Mouse (Mus musculus): Measurements from ENCODE around the gene Svip.

- TF ChIP-seq CTCF (IDR thresholded peaks at IDR 0.05; ENCODE audit: borderline replicate concordance, extremely low read depth, insufficient read depth, insufficient read length) (no peak), POLR2A (IDR thresholded peaks at IDR 0.05; ENCODE audit: borderline replicate concordance, extremely low read depth, insufficient read depth, insufficient read length, poor library complexity, severe bottlenecking) (peak; percentile 34; the same call in 1 of the 2 replicates)
Observed at GRCm38 (mm10) chr7:52005511-52006295, at the start of gene Svip.

Measured in brain, embryonic 14.5 days (tissue).